Mouse (Mus musculus) myocyte (in vitro differentiated cells): ENCODE results near the gene Ppp1r14b. TPM values are rescaled to one million over a fixed set of nuclear protein-coding genes. Genes with fewer than 3 reads are reported as not detected.

Experiments used
- H3K27me3 ChIP-seq: one replicate; pipeline ENCODE4 v1.6.1; 2011; ENCODE audit not compliant: control insufficient read depth, insufficient read depth, insufficient read length
- H3K36me3 ChIP-seq: one replicate; pipeline ENCODE4 v1.6.1; 2011; ENCODE audit not compliant: control insufficient read depth, insufficient read depth
- H3K4me2 ChIP-seq: one replicate; pipeline ENCODE4 v1.6.1; 2011; ENCODE audit warnings: low read depth, control low read depth
- H3K4me3 ChIP-seq: one replicate; pipeline ENCODE4 v1.5.1; 2011; ENCODE audit warnings: mild to moderate bottlenecking, control low read depth, moderate library complexity
- H3K79me2 ChIP-seq: one replicate; pipeline ENCODE4 v1.6.1; 2011; ENCODE audit not compliant: control insufficient read depth, insufficient read depth
- H3ac ChIP-seq: one replicate; pipeline ENCODE4 v1.6.1; 2011; ENCODE audit not compliant: control insufficient read depth, insufficient read length
- CEBPB ChIP-seq: IDR thresholded peaks from 2 replicates; pipeline ENCODE4 v1.6.1; 2011; ENCODE audit warnings: mild to moderate bottlenecking, moderate library complexity; ENCODE audit not compliant: poor library complexity, insufficient read depth, severe bottlenecking
- E2F4 ChIP-seq: IDR thresholded peaks from one replicate; pipeline ENCODE4 v1.6.1; 2011; ENCODE audit warnings: mild to moderate bottlenecking, control low read depth, moderate library complexity; ENCODE audit not compliant: insufficient read depth
- MAX ChIP-seq: IDR thresholded peaks from one replicate; pipeline ENCODE4 v1.6.1; 2011; ENCODE audit warnings: low read depth, mild to moderate bottlenecking, control low read depth
- MYOD1 ChIP-seq, 3 experiments: IDR thresholded peaks; one replicate each; pipeline ENCODE4 v1.6.1; 2011; ENCODE audit warnings: control low read depth in 2 of 3, low read depth in 2 of 3, mild to moderate bottlenecking in 2 of 3, moderate library complexity in 1 of 3; ENCODE audit not compliant: insufficient read length in 2 of 3, control insufficient read depth in 1 of 3
- MYOG ChIP-seq, 3 experiments: IDR thresholded peaks; one replicate each; pipeline ENCODE4 v1.6.1; 2011; ENCODE audit warnings: control low read depth in 2 of 3, low read depth in 2 of 3, mild to moderate bottlenecking in 2 of 3; ENCODE audit not compliant: insufficient read length in 2 of 3, control insufficient read depth in 1 of 3, insufficient read depth in 1 of 3
- POLR2A ChIP-seq: IDR thresholded peaks from one replicate; pipeline ENCODE4 v1.6.1; 2011; ENCODE audit warnings: low read depth, mild to moderate bottlenecking, control low read depth, moderate library complexity; ENCODE audit not compliant: insufficient read length
- POLR2AphosphoS2 ChIP-seq: IDR thresholded peaks from one replicate; pipeline ENCODE4 v1.6.1; 2011; ENCODE audit warnings: low read depth, control low read depth; ENCODE audit not compliant: insufficient read length
- REST ChIP-seq: IDR thresholded peaks from one replicate; pipeline ENCODE4 v1.6.1; 2011; ENCODE audit warnings: mild to moderate bottlenecking, control low read depth, moderate library complexity; ENCODE audit not compliant: insufficient read depth, insufficient read length
- SRF ChIP-seq: IDR thresholded peaks from one replicate; pipeline ENCODE4 v1.6.1; 2011; ENCODE audit warnings: low read depth; ENCODE audit not compliant: control insufficient read depth, insufficient read length
- TCF12 ChIP-seq: IDR thresholded peaks from one replicate; pipeline ENCODE4 v1.6.1; 2011; ENCODE audit warnings: mild to moderate bottlenecking, control low read depth; ENCODE audit not compliant: poor library complexity, insufficient read depth, severe bottlenecking
- TCF3 ChIP-seq: IDR thresholded peaks from one replicate; pipeline ENCODE4 v1.6.1; 2011; ENCODE audit warnings: low read depth, control low read depth; ENCODE audit not compliant: insufficient read length
- USF1 ChIP-seq: IDR thresholded peaks from one replicate; pipeline ENCODE4 v1.6.1; 2011; ENCODE audit warnings: low read depth, mild to moderate bottlenecking, control low read depth, moderate library complexity
- polyA plus RNA-seq: library from polyadenylated mRNA; unstranded; fragments of >200 nt; fragmentation: generic; extraction: Trizol; gene quantifications from one replicate; pipeline ENCODE4 v1.2.1, GENCODE M21; 2012; ENCODE audit warnings: missing spikeins

Gene Ppp1r14b
- polyA plus RNA-seq, 1 experiment, result 1,032 TPM

DNA sequence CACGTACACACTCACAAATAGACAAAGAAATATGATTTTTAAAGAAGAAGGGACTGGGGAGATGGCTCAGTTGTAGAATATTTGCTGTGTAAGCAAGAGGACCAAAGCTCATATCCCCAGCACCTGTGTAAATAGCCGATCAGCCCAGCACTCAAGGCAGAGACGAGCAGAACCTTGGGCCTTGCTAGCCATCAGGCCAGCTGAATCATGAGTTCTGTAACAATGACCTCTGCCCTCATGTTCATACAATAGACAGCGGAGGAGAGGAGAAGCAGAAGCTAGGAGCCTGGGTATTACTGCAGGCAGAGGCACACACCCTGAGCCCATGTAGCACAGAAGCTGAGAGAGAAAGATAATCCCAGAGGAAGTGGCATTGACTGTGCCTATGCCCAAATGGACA is 37.7 kb downstream of the Ppp1r14b start:
- H3K4me2 ChIP-seq, result no peak overlapping the region
- H3K36me3 ChIP-seq, result no peaks in the 10 kb centered on the region
- no peak for TF ChIP-seq POLR2A
- no peak for TF ChIP-seq MYOG (IDR thresholded peaks at IDR 0.05; ENCODE audit: control insufficient read depth in 1 of 3, insufficient read depth in 1 of 3, insufficient read length in 2 of 3, low read depth in 2 of 3)
- H3K4me3 ChIP-seq, result no peak overlapping the region
- H3ac ChIP-seq, result no peak overlapping the region
- no peaks in the 10 kb centered on the region for H3K79me2 ChIP-seq
- H3K27me3 ChIP-seq, result no peaks in the 10 kb centered on the region

DNA sequence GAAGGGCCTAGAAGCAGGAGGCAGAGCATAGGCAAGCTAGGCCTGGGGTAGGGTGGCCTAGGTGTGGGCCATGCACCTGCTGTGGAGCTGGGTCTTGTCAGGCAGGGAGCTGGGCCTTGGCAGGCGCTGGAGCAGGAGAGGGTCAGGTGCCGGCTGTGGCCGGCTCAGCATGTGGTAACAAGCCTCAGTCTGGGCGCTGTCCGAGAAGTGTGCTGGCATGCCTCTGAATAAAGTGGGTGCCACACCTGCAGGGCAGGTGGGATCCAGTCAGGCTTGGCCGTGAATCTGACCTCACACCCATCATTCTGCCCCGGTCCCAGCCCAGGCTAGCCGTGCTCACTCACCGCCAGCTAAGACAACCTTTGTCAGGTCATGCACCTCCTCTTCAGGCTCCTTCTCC is 39.2 kb downstream of the Ppp1r14b start:
- TF ChIP-seq POLR2AphosphoS2 (no peak), USF1 (no peak), MAX (no peak), MYOG (IDR thresholded peaks at IDR 0.05; ENCODE audit: control insufficient read depth in 1 of 3, insufficient read depth in 1 of 3, insufficient read length in 2 of 3, low read depth in 2 of 3) (no peak), SRF (no peak), MYOD1 (IDR thresholded peaks at IDR 0.05; ENCODE audit: control insufficient read depth in 1 of 3, insufficient read length in 2 of 3, low read depth in 2 of 3) (no peak), TCF12 (no peak), CEBPB (no peak), POLR2A (no peak), REST (no peak), TCF3 (no peak), E2F4 (no peak)
- no peak overlapping the region for H3K4me3 ChIP-seq
- no peaks in the 10 kb centered on the region for H3K27me3 ChIP-seq
- H3K36me3 ChIP-seq, result no peaks in the 10 kb centered on the region
- H3ac ChIP-seq, result no peak overlapping the region
- H3K79me2 ChIP-seq, result no peaks in the 10 kb centered on the region
- H3K4me2 ChIP-seq, result no peak overlapping the region

DNA sequence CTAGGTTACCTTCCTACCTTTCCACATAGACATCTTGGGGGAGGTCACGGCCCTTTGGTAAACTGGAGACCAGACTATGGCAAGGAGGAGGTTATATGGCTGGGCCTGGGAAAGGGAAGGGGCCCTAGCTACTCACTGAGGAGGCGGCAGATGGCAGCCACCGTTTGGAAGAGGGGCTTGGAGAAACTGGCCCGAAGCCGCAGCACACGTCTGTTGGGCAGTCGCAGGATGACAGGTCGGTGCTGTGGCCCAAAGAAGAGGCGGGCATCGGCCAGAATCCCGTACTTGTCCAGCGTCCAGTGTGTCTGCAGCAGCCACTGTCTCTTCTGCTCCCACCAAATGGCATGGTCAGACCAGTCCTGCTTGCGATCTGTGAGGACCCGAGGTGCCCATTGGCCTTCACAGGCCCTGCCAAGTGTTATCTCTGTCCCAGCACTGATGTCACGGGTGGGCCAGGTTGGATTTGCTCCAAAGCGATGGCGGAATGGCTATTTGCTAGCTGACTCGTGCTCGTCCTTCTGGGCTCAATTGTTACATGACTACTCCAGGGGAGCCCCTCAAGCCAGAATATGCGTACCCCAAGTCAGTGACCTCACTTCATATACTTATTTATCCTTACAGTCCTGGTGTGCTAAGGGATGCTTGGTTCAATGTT is 39.8 kb downstream of the Ppp1r14b start:
- H3K27me3 ChIP-seq, result no peaks in the 10 kb centered on the region
- H3K4me3 ChIP-seq, result no peak overlapping the region
- no peak for TF ChIP-seq SRF
- no peak for TF ChIP-seq MAX
- TF ChIP-seq POLR2A, result no peak
- no peak for TF ChIP-seq MYOD1 (IDR thresholded peaks at IDR 0.05; ENCODE audit: control insufficient read depth in 1 of 3, insufficient read length in 2 of 3, low read depth in 2 of 3)
- no peak for TF ChIP-seq POLR2AphosphoS2
- no peak for TF ChIP-seq MYOG (IDR thresholded peaks at IDR 0.05; ENCODE audit: control insufficient read depth in 1 of 3, insufficient read depth in 1 of 3, insufficient read length in 2 of 3, low read depth in 2 of 3)
- TF ChIP-seq E2F4, result no peak
- no peak for TF ChIP-seq REST
- no peak for TF ChIP-seq TCF12
- TF ChIP-seq TCF3, result no peak
- no peak for TF ChIP-seq CEBPB
- TF ChIP-seq USF1, result no peak
- peaks cover under 1% of the 10 kb centered on the region for H3K36me3 ChIP-seq
- no peak overlapping the region for H3K4me2 ChIP-seq
- no peaks in the 10 kb centered on the region for H3K79me2 ChIP-seq
- H3ac ChIP-seq, result no peak overlapping the region

DNA sequence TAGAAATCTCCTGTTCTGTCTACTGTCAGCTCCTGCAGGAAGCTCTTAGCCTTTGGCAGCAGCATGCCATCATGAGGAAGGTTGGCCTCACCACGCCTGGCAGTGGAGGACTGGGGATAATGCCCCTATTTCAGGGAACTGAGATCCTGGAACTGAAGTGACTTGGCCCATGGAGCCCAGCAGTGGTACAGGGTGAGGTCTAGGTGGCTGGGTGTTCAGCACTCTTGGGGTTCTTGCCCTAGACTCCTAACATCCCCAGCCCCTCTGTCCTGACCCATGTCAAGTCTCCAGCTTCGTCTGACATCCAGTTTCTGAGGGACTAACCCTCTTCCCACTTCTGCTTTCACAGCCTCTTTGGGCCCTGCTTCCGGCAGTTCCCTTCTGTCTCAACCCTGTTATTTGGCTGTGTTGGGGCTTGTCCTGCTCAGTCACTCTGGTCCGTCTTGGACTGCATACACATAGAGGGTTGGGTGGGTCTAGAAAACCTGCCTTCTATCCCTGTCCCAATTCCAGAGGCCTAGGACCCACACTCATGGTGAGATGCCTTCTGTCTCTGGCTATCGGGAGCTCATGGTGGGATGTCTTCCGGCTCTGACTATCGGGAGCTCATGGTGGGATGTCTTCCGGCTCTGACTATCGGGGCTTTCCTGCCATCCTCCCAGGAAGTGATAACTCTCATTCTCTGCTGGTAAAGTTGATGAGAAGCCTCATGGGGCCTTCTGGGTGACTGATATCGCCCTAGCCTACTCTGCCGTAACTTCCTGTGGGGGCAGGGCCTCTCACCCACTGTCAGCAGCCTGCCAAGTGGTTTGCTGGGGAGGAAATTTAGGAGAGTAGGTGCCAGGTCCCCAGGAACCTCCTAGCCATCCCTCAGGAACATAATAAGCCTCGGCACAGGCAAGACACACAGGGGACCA is 43.0 kb downstream of the Ppp1r14b start:
- Histone ChIP-seq H3ac (no peak overlapping the region), H3K27me3 (no peaks in the 10 kb centered on the region), H3K4me2 (no peak overlapping the region), H3K4me3 (no peak overlapping the region), H3K36me3 (peaks cover 30% of the 10 kb centered on the region), H3K79me2 (no peaks in the 10 kb centered on the region)
- no peak for TF ChIP-seq MYOD1 (IDR thresholded peaks at IDR 0.05; ENCODE audit: control insufficient read depth in 1 of 3, insufficient read length in 2 of 3, low read depth in 2 of 3)
- no peak for TF ChIP-seq REST
- no peak for TF ChIP-seq TCF12
- TF ChIP-seq USF1, result no peak
- TF ChIP-seq TCF3, result no peak
- no peak for TF ChIP-seq SRF
- TF ChIP-seq MYOG (IDR thresholded peaks at IDR 0.05; ENCODE audit: control insufficient read depth in 1 of 3, insufficient read depth in 1 of 3, insufficient read length in 2 of 3, low read depth in 2 of 3), result no peak
- no peak for TF ChIP-seq POLR2AphosphoS2
- no peak for TF ChIP-seq MAX
- TF ChIP-seq E2F4, result no peak
- TF ChIP-seq POLR2A, result no peak
- TF ChIP-seq CEBPB, result no peak
